Mouse (Mus musculus): ENCODE results near the gene Art4.

GRCm38 (mm10) chr6:136844903-136845302, 12.6 kb downstream of the Art4 start:
- TF ChIP-seq POLR2A (IDR thresholded peaks at IDR 0.05; ENCODE audit: low read depth, low read length): no peak
- TF ChIP-seq CTCF (IDR thresholded peaks at IDR 0.05; ENCODE audit: extremely low read depth, insufficient read length, insufficient replicate concordance, low read depth, low read length): no peak

Data from small intestine, adult 2 months (tissue).